Mouse (Mus musculus) mesoderm, embryonic 11.5 days (tissue): ENCODE data around the gene Ncoa5.

Experiments used
- DNase-seq: peaks from one replicate; pipeline ENCODE4 v3.0.0-alpha.2; 2012; ENCODE audit warnings: low read depth, low spot score

The Ncoa5 gene

DNA sequence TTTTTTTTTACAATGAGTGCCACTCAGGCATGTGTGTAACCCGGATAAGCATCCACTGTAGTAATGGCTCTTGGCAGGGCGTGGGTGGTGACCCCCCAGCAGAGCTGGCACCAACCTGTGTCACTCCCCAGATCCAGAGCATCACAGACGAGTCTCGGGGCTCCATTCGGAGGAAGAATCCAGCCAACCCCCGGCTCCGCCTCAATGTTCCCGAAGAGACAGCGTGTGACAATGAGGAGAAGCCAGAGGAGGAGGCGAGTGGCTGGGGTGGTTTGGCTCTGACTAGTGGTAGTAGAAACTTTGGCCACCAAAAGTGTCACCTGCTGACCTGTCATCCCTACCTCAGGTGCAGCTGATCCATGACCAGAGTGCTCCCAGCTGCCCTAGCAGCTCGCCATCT, 38.7 kb downstream of the Ncoa5 start:
- DNase-seq: no peak

DNA sequence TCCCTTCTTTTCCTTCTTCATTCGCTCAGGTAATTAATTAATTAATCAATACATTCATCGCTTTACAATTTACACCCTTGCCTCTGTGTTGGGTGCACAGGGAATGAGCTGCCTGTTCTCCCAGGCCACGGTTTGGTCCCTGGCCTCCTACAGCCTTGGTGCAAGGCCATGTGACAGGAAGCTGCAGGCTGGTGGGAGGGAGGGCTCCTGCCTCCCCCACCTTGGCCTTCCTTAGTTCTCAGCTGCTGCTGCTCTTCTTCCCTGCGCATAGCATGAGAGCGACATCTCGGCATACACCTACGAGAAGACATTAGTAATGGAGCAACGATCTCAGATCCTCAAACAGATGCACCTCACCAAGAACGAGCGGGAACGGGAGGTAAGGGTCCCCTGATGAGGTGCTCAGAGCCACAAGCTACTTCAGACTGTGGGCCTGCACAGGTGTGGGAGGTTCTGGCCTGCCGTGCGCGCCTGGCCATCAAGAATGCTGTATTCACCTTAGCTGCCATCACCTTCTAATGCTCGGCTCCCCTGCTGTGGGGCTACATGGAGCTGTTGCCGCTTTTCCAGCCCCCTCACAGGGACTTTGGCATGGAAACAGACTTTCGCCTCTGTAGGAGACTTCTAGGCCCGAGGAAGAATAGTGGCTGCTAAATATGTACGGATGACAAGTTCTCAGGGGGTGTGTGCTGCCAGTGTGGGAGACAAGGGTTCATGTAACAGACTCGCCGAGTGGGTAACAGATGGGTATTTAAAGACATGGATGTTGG, 39.8 kb downstream of the Ncoa5 start:
- no peak for DNase-seq

DNA sequence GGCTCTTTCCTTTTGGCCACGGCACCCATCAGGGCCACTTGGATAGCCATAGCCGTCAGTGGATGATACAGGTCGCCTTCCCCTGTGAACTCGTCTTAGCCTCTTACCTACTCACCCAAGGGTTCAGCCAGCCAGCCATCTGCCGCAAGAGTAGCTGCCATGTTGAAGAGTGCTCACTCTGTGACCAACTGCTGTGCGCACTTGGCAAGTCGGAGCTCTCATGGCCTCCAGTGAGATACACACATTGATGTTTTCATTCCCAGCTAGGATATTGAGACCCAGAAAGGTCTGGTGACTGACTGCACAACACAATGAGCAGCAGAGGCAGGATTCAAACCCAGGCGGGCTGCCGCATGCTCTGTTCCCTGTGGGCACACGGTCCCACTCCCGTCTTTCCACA, 40.5 kb downstream of the Ncoa5 start:
- no peak for DNase-seq

- DNase-seq: no peak
Measured at GRCm38 (mm10) chr2:164991808-164992207, 42.9 kb downstream of the Ncoa5 start.

- no peak for DNase-seq
Measured at GRCm38 (mm10) chr2:164991111-164991510, 43.6 kb downstream of the Ncoa5 start.

DNA sequence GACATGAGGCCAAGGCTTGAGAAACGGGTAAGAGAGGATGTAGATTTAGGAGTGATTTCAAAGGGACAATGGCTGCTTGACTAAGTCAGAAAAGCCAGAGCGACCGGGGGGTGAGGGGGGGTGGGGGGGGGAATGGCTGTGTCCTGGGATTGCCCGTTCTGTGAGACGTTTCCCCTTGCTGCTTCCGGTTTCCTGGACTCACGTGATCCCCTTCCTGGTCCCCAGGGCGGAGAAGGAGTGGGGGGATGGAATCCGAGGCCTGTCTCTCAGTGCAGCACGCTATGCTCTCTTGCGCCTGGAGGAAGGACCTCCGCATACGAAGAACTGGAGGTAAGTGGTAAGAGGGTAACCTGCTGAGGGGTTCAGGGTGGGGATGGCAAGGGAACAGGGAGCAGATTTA, 45.9 kb downstream of the Ncoa5 start:
- no peak for DNase-seq

GRCm38 (mm10) chr2:164986371-164987027, 48.2 kb downstream of the Ncoa5 start:
- no peak for DNase-seq

- DNase-seq: no peak
Measured at GRCm38 (mm10) chr2:164985962-164986361, 48.7 kb downstream of the Ncoa5 start.

- peak; percentile 85 for DNase-seq
Measured at GRCm38 (mm10) chr2:164979749-164980148, 54.9 kb downstream of the Ncoa5 start.

- no peak for DNase-seq
Measured at GRCm38 (mm10) chr2:164975611-164976010, 59.1 kb downstream of the Ncoa5 start.

GRCm38 (mm10) chr2:164972646-164973045, 62.0 kb downstream of the Ncoa5 start:
- DNase-seq: no peak

DNA sequence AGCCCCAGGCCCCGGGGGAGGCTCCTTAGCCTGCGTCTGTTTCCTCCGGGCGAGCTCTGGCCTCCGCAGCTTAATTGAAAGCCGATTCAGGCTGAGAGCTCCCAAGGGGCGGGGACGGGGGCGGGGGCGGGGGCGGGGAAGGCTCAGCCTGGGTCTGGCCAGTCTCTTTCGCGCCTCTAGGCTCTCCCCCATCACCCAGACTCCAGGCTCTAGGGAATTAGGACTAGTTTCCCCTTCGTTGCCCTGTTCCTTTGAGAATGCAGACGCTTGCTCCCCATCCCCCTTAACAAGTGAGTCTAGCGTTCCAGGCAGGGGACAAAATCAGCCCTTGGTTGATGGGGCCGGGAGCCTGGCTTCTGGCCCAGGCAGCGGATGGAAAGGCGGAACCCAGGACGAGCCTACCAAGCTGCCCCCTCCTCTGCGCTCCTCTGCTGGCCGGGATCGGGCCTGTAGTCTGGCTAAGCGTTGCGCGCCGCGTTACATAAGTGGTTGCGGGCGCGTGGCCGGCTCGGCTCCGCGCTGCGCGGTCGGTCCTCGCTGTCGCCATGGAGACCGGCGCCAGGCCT, 64.0 kb downstream of the Ncoa5 start:
- peak; percentile 43 for DNase-seq

- no peak for DNase-seq
Measured at GRCm38 (mm10) chr2:164969348-164969781, 65.3 kb downstream of the Ncoa5 start.

DNA sequence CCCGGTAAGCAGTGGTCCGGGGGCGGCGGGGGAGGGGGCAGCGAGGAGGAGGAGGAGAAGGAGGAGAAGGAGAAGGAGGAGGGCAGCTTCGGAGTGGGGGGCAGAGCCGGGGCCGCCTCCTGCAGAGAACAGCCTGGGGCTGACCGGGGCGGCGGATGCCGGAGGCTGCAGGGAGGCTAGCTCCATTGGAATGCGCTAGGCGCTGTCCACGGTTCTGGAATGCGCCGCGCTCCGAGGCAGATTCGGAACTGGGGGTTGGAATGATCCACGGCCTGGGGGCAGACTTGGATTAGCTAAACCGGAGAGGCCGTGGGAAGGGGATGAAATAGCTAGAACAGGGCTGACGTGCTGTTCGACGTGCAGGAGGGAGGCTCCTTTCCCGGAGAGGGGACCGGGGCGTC, 66.2 kb downstream of the Ncoa5 start:
- DNase-seq: peak; percentile 91

DNA sequence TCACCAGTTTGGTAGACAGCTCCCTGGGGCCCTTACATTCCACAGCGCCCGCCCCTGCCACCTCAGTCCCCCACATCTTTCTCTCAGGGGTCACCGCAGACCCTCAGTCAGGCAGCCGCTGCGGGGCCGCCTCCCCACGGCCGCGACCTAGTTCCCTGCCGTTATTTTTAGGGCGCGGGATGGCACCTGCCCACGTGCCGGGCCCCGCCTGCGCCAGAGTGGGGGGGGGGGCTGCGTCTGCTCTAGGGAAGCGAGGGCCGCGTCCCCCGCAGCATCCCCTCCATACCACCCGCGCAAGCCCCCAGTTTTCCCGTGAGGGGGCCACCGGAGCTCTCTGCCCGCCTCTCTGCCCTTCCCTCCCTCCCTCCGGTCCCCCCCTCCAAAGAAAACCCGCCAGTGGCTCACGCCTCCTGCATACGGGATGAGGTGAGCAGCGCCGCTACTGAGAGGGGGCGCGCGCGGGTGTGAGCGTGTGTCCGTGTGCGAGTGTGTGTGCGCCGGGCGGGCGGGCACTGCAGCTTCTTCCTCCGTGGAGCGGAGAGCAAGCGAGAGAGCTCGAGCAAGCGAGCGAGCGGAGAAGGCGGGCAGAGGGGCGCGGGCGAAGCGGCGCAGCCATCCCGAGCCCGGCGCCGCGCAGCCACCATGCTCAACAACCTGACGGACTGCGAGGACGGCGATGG, 66.8 kb downstream of the Ncoa5 start:
- peak; percentile 39 for DNase-seq

DNA sequence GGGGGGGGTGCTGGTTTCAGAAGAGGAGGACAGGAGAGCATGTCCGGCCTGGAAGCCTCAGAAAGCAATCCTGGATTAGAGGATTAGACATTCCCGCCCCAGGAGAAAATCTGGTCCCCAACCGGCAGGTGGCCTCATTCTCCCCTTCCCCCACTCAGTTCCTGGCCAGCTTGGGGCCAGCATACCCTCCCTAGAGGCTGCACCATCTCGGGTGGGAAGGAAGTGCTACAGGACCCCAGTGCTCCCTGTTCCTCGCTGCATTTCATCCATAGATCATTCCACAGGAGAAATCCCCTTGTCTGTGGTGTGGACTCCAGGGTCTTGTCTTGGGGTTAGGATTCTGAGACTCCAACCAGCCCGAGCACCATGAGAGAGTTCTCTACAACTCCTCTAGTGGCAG, 67.5 kb downstream of the Ncoa5 start:
- DNase-seq: no peak

- DNase-seq: peak; percentile 83
Measured at GRCm38 (mm10) chr2:164966381-164966780, 68.3 kb downstream of the Ncoa5 start.

DNA sequence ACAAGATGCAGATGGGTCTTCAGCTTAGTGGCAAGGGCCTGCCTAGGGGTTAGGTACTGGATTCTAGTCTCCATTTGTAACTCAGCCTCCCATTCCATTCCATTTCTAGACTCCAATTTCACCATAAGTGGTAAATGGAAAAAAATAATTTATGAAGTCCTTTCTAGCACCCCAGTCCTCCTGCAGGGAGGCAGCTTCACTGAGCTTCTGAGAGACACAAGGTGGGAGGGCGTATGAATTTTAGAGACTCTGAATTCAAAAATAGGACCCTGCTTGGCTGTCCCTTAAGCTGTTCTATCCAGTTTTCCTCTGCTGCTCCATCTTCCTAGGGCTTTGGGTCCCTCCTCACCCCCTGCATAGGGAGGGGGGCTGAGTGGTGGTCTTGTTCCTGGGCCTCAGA, 69.7 kb downstream of the Ncoa5 start:
- no peak for DNase-seq

DNA sequence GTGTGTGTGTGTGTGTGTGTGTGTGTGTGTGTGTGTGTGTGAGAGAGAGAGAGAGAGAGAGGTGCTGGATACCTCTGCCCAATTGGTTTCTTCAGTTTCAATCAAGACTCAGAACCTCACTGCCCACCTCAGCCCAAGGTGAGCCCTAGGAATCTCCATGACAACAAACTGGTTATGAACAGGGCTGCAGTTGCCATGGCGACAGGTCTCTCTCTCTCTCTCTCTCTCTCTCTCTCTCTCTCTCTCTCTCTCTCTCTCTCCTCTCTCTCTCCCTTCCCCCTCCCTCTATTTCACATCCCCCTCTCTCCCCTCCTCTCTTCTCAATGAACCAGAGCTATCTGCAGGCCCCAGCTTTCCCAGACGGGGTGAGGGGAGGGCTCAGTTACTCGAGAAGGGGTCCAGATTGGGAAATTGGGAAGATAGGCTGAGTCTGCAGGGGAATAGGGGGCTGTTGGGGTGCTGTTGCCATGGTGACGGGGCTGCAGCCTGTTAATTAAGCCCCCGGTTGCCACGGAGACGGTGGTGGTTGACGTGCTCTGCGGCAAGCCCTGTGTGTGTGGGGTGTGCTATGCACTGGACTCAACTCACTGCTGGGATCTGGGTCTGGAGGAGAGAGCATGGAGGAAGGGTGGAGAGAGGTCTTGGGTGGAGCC, 70.3 kb downstream of the Ncoa5 start:
- DNase-seq: peak; percentile 47

- DNase-seq: no peak
Measured at GRCm38 (mm10) chr2:164962183-164962580, 72.5 kb downstream of the Ncoa5 start.

DNA sequence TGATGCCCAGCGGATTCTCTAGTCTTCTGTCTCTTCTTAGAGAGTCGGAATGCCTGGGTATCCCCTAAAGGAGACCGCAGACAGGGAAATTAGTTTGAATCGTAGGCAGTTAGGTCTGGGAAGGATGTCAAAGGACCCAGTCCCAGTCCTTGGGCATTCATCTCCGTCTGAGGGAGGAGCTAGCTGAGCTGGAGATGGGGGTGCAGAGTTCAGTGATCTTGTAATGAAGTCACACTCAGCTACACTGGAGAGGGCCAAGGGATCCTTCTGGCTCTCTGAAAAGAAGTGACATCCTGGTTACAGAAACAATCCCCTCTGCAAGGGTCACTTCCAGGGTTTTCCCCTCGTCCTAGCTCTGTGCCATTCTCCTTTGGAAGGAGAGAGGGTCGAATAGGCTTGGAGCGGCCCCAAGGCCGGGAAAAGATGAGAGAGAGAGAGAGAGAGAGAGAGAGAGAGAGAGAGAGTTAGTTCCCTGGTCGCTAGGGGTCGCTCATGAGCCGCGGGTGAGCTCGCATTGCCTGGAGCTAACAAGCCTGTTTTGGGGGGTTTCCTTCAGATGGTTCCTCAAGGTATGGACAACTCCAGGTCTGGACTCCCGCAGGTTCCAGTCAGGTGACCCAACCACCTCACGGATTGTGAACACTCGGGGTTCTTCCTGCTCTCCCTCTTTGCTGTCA, 73.0 kb downstream of the Ncoa5 start:
- DNase-seq: peak; percentile 75
